Mouse (Mus musculus) embryonic facial prominence, embryonic 10.5 days (tissue): Measurements from ENCODE around the gene Shisa8. TPM values are rescaled to one million over a fixed set of nuclear protein-coding genes. Genes with fewer than 3 reads are reported as not detected.

ENCODE experiments used
- DNase-seq: peaks from one replicate; pipeline ENCODE4 v3.0.0-alpha.2; 2017; ENCODE audit warnings: low spot score
- H3K27ac ChIP-seq: fragments of 300-500 bp; sonication (generic); replicated peaks from 2 replicates; pipeline ENCODE4 v1.5.1; 2016; ENCODE audit warnings: mild to moderate bottlenecking
- H3K27me3 ChIP-seq: fragments of 300-500 bp; sonication (generic); replicated peaks from 2 replicates; pipeline ENCODE4 v1.6.1; 2016; ENCODE audit warnings: low read depth, mild to moderate bottlenecking; ENCODE audit not compliant: poor library complexity, severe bottlenecking
- H3K36me3 ChIP-seq: fragments of 300-500 bp; sonication (generic); replicated peaks from 2 replicates; pipeline ENCODE4 v1.6.1; 2016; ENCODE audit warnings: mild to moderate bottlenecking, moderate library complexity
- H3K4me1 ChIP-seq: fragments of 300-500 bp; sonication (generic); 2 replicates; pipeline ENCODE4 v1.6.1; 2016
- H3K4me3 ChIP-seq: fragments of 300-500 bp; sonication (generic); 2 replicates; pipeline ENCODE4 v1.5.1; 2016; ENCODE audit warnings: mild to moderate bottlenecking, moderate library complexity
- H3K9me3 ChIP-seq: fragments of 300-500 bp; sonication (generic); 2 replicates; pipeline ENCODE4 v1.6.1; 2016; ENCODE audit warnings: mild to moderate bottlenecking
- WGBS: fragments of 180-500 bp; shearing (Covaris S2); methylation state at CpG from one replicate; pipeline ENCODE4 v1.1.7; 2016; 5-methylcytosine and 5-hydroxymethylcytosine counted together
- polyA plus RNA-seq: library from polyadenylated mRNA; unstranded; fragments of >200 nt; fragmentation: Nextera tagmentation; extraction: Ambion mirVana; gene quantifications from 2 replicates; pipeline ENCODE4 v1.2.1, GENCODE M21; 2016

Gene Shisa8
- polyA plus RNA-seq, 1 experiment from 2014 or later: 0.35 TPM

DNA sequence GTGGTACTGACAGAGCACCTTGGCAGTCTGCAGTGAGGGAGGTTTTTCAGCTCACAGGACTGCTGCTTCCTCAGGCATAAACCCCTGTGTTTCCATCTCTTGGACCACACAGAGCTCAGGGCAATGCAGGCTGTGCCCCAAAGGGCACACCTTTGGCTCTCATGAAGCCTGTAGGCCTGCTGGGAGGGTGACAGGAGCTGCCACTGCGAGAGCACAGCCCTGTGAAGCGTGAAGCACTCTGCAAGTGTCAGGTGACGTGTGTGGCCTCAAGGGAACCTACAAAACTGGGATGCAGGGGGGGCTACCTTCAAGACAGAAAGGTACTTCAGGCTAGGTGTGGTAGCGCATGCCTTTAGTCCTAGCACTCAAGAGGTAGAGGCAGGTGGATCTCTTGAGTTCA, 20.0 kb upstream of the Shisa8 start:
- 74% methylated on average over 4 of the region's 4 CpGs for WGBS
- no peak overlapping the region for H3K4me3 ChIP-seq
- no peaks in the 10 kb centered on the region for H3K27me3 ChIP-seq
- H3K27ac ChIP-seq: no peak overlapping the region
- peaks cover 33% of the 10 kb centered on the region for H3K4me1 ChIP-seq
- H3K36me3 ChIP-seq: peaks cover 18% of the 10 kb centered on the region
- no peaks in the 10 kb centered on the region for H3K9me3 ChIP-seq
- no peak for DNase-seq

DNA sequence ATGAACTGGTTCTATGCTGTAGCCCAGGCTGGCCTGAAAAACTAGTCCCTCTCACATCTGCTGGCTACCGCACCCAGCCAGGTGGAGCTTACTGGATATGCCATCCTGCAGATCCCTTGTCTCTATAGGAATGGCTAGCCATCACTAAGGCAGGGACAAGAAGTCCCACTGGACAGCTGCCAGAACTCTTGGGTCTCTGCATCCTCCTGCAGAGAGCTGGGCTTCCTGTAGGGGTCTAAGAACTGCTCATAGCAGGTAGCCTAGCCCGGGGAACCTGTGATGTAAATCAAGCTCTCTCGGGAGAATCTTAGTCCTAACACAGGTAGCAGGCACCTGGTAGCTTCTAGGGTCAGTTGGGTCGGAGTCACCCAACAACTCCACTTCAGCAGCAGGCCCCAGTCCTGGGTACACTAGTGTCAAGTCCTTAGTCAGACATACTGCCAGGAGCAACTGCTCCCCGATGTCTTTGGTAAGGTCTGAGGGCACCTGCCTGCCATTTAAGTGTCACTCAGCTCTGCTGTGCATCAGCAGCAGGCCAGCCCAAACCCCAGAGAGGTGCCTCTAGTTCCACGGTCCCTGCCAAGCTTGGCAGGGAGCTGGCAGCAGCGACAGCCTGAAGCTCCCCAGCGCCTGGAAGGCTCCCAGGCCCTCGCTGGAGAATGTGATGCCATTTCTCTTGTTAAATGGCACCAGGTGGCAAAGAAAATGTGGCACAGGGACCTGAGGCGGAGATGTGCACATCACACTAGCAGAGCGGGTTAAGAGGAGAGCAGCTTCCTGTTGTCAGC, 19.2 kb upstream of the Shisa8 start:
- peaks cover 18% of the 10 kb centered on the region for H3K36me3 ChIP-seq
- H3K4me1 ChIP-seq: peaks cover 33% of the 10 kb centered on the region
- no peak overlapping the region for H3K4me3 ChIP-seq
- no peaks in the 10 kb centered on the region for H3K27me3 ChIP-seq
- 68% methylated on average over 11 of the region's 11 CpGs for WGBS
- no peak for DNase-seq
- no peak overlapping the region for H3K27ac ChIP-seq
- H3K9me3 ChIP-seq: no peaks in the 10 kb centered on the region

DNA sequence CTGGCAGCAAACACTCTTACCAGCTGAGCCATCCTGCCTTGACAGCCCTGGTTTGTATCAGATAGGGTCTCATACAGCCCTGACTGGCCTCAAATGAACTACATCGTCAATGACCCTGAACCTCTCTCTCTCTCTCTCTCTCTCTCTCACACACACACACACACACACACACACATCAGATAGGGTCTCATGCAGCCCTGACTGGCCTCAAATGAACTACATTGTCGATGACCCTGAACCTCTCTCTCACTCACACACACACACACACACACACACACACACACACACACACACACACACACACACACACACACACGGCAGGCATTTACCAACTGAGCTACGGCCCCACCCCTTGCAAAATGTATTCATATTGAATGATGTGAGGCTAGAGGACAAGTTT, 18.5 kb upstream of the Shisa8 start:
- WGBS: 77% methylated on average over 4 of the region's 4 CpGs
- H3K27ac ChIP-seq: no peak overlapping the region
- no peaks in the 10 kb centered on the region for H3K9me3 ChIP-seq

DNA sequence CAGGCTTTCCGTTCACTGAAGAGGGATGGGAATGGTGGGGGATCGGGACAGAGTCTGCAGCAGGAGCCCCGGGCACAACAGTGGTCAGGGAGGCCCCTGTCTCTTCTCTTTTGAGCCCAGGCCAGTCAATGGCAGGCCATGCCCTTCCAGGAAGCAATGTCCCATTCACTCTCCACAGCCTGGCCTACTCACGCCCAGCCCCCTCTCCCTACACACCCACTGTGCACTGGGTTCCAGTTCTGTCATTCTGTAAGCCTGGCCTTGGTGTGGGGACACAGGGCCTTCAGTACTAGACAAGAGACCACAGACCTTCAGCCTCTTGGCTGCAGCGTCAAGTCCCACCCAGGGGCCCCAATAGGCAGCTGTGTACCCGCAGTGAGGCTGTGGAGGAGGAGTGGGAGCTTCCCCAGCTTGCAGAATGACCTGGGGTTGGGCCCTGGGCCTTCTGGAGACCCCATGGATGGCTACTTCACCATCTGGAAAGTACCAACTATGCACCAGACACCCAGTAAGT, 17.5 kb upstream of the Shisa8 start:
- WGBS: 62% methylated on average over 6 of the region's 6 CpGs

More for the DNA sequence above, 18.5 kb upstream of the Shisa8 start:
- Histone ChIP-seq H3K4me1 (peaks cover 30% of the 10 kb centered on the region), H3K27me3 (peaks cover 6% of the 10 kb centered on the region), H3K36me3 (peaks cover 18% of the 10 kb centered on the region), H3K4me3 (no peak overlapping the region)
- no peak for DNase-seq

DNA sequence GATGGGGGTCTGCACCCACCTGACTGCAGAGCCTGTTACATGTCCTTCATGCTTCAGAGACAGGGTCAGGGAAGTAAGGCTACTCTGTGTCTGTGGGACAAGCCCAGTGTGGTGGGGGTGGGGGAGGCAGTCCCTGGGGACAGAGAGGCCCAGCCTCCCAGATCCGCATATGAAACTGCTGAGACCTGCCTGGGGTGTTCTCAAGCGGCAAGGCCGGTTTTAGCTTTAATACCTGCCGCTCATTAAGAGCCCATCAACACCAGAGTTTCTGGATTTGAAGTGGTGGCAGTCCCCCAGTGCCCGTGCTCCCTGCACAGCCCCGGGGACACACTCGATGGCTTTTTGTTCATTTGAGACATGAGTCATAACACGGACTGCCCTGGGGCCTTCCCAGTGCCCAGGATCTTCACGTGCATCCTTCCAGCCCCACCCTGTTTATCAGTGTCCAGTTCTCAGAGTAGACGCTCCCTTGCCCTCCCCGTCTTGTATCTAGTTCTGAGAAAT, 17.0 kb upstream of the Shisa8 start:
- Histone ChIP-seq H3K4me1 (peaks cover 32% of the 10 kb centered on the region), H3K9me3 (no peaks in the 10 kb centered on the region), H3K27me3 (peaks cover 21% of the 10 kb centered on the region), H3K36me3 (peaks cover 14% of the 10 kb centered on the region), H3K4me3 (no peak overlapping the region), H3K27ac (peak overlapping the region; percentile 8)
- DNase-seq: peak; percentile 30
- WGBS: 43% methylated on average over 11 of the region's 11 CpGs

More for the DNA sequence above, 17.5 kb upstream of the Shisa8 start:
- Histone ChIP-seq H3K9me3 (no peaks in the 10 kb centered on the region), H3K36me3 (peaks cover 18% of the 10 kb centered on the region), H3K4me3 (no peak overlapping the region), H3K4me1 (peaks cover 29% of the 10 kb centered on the region), H3K27ac (peak overlapping the region; percentile 8), H3K27me3 (peaks cover 16% of the 10 kb centered on the region)
- DNase-seq: no peak

DNA sequence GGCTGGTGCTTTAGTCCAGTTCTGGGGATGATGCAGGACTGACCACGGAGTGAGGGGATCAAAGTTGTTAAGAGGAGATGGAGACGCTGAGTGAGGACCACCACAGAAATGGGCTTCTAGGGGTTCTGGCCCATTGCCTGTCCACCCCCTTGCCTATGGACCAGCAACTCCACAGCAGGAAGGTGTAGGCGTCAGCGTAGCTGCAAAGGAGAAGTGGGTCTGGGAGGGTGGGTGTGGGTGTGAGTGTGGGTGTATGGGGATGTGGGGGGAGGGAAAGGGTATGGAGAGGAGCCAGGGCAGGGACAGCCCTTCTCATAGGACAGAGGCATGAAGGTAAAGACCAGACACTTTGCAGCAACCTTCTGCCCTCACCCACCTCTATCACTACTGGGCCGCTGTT, 13.2 kb upstream of the Shisa8 start:
- no peak for DNase-seq
- WGBS: 87% methylated on average over 5 of the region's 5 CpGs
- no peaks in the 10 kb centered on the region for H3K9me3 ChIP-seq
- H3K4me3 ChIP-seq: no peak overlapping the region
- H3K27ac ChIP-seq: no peak overlapping the region
- peaks cover 47% of the 10 kb centered on the region for H3K4me1 ChIP-seq
- peaks cover 57% of the 10 kb centered on the region for H3K27me3 ChIP-seq
- H3K36me3 ChIP-seq: no peaks in the 10 kb centered on the region

DNA sequence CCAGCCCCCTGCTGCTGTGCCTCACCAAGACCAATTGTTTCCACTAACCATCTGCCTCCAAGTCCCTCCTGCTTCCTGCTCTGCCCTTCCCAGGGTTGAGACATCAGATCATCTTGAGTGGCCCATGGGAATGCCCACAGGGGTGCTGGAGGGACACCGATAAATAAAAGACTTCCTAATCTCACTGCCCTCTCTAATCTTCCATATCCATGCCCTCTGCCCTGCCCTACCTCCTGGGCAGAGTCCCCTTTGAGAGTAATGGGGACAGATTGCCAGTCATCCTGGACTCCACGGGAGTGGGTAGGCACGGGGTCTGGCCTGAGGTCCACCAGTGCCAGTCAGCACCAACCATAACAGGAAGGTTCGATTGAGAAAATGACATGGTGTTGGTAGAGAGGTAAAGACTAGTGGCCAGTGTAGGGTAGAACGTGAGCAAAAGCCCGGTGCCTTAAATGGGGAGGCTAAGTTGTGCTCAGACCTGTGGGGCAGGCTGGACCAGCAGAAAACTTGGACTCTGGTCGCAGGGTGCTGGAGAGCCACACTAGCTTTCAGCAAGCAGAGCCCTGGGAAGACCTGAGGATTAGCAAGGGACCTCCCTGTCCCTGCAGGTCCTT, 12.1 kb upstream of the Shisa8 start:
- no peaks in the 10 kb centered on the region for H3K36me3 ChIP-seq
- 0 out of 2 replicates have a peak overlapping the region, but pooled peaks have one; percentile 24 for H3K27ac ChIP-seq
- peak overlapping the region; percentile 54 for H3K4me3 ChIP-seq
- H3K27me3 ChIP-seq: peaks cover 64% of the 10 kb centered on the region
- no peaks in the 10 kb centered on the region for H3K9me3 ChIP-seq
- peaks cover 43% of the 10 kb centered on the region for H3K4me1 ChIP-seq
- 30% methylated on average over 7 of the region's 7 CpGs for WGBS
- no peak for DNase-seq

DNA sequence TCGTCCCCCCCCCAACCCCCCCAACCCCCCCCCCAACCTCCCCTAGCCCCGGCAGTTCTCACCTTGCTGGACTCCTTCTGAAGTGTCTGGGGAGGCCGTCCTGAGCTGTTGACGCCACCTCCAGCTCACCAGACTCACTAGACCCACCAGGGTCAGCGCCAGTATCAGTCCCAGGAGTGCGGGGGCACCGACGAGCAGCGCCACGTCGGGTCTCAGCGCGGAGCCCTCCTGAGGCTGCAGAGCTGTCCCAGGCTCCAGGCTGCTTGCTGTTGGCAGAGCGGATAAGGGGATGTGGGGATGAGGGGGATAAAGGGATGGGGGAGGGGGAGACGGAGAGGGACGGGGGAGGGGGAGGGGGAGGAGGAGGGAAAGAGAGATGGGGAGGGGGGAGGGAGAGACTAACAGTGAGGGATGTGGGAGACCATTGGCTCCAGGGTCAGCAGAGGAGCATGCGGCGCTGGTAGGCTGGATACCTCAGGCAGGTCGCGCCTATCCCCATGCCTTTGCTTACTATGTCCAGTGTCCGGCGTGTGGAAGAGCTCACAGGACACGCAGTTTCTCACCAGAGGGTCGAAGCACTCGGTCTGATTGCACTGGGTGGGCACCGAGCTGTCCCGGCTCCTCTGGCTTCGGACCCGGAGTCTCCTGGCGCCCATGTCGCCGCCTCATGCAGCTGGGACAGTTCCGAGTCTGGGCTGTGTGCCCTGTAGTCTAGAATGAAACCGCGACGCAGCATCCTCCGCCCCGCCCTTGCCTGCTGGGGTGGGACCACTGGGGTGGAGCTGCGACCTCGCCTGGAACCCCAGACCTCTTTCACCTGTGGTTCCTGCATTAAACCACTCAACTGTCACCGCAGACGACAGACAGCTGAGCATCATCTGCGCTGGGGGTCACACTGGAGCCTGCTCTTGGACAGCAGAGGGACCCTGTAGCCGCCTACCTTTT, 11.3 kb upstream of the Shisa8 start, which contains the start of gene Tnfrsf13c:
Tnfrsf13c (minus strand) TSS at position 713 of the 945 bp plus-strand sequence.
- Histone ChIP-seq H3K4me1 (peaks cover 39% of the 10 kb centered on the region), H3K9me3 (no peaks in the 10 kb centered on the region), H3K27me3 (peaks cover 67% of the 10 kb centered on the region), H3K36me3 (no peaks in the 10 kb centered on the region), H3K27ac (peak within 1 kb of the TSS; percentile 25; the same call in 1 of the 2 replicates), H3K4me3 (peak within 1 kb of the TSS; percentile 54)
- DNase-seq: peak; percentile 43
- 1% methylated on average over 44 of the region's 44 CpGs for WGBS

DNA sequence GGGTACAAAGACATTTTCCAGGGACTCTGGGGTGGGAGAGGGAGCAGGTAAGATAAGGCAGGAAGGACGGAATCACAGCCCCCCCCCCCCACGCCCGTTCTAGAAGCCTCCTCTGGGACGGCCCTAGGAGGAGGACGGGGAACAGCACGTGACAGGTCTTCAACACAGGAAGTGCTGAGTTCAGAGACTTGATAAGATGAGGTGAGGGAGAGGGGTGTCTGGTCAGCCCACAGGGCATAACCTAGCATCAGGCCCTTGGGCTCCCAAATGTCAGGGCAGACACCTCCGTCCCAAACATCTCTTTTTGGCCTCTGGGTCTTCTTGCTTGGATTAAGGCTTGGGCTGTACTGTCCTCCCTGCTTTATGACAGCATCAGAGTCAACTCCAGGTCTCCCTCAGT, 10.6 kb upstream of the Shisa8 start:
- peak overlapping the region; percentile 54 for H3K4me3 ChIP-seq
- H3K27me3 ChIP-seq: peaks cover 74% of the 10 kb centered on the region

DNA sequence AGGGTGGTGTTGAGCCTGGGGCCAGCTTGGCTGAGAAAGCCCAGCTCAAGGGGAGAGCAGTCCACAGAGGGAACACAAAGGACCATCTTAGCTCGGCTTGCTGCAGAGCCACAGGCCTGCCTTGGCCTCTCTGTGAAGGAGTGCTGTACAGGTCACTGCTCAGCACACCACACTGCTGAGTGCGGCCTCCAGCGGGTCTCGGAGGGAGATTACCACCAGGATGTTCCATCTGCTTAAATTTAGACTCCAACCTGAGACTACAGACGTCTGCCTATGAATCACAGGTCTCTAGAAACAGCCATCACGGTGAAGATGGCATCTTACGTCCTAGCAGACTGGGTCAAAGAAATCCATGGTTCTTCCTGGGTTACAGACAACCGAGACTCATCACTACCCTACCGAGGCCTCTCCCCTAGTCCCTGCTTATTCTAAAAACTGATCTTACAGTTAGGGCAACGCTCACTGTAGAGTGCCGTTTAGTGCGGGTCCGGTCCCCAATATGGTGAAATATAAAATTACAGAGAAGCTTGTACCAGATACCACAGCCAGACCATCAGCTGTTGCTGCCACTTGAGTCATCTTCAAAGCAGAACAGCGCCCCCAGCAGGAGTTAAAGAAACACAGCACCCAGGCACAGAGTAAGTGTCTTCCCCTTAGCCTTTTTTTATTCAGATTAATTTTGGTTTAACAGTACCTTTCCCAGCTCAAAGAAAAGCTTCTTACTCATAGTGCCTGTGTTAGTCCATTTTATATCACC, 8.7 kb upstream of the Shisa8 start:
- H3K4me1 ChIP-seq: peaks cover 57% of the 10 kb centered on the region
- H3K27ac ChIP-seq: no peak overlapping the region
- peak; percentile 11 for DNase-seq
- peaks cover 87% of the 10 kb centered on the region for H3K27me3 ChIP-seq
- 51% methylated on average over 14 of the region's 14 CpGs for WGBS
- H3K36me3 ChIP-seq: no peaks in the 10 kb centered on the region
- no peaks in the 10 kb centered on the region for H3K9me3 ChIP-seq
- no peak overlapping the region for H3K4me3 ChIP-seq

More for the DNA sequence above, 10.6 kb upstream of the Shisa8 start:
- Histone ChIP-seq H3K36me3 (no peaks in the 10 kb centered on the region), H3K4me1 (peaks cover 42% of the 10 kb centered on the region), H3K27ac (no peak overlapping the region), H3K9me3 (no peaks in the 10 kb centered on the region)
- DNase-seq: no peak
- WGBS: 45% methylated on average over 7 of the region's 7 CpGs

DNA sequence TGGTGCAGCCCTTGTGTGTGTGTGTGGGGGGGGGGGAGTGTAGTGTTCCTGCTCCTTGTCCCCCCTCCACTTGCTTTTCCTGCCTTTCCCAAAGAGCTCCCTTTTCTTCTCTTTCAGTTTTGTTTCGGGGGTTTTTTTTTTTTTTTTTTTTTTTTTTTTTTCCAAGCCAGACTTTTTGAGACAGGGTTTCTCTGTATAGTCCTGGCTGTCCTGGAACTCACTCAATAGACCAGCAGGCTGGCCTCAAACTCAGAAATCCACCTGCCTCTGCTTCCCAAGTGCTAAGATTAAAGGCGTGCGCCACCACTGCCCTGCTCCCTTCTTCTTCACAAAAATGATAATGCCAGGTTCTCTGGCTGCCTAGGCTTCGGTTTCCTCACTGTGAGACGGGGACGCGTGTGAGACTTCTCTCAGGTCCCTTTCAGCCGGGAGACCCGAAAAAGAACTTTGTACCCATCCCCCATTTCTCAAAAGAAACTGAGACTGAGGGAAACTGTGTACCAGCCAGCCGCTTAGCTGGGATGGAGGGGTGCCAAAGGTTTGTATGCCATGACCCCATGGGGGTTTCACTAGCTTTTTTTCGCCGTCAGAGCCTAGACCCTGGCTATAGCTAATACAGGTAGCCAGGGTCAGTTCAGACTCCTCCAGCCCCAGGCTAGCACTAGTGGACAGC, 7.5 kb upstream of the Shisa8 start:
- H3K9me3 ChIP-seq: no peaks in the 10 kb centered on the region
- no peak overlapping the region for H3K4me3 ChIP-seq
- 58% methylated on average over 12 of the region's 12 CpGs for WGBS
- H3K27ac ChIP-seq: no peak overlapping the region
- H3K27me3 ChIP-seq: peaks cover 87% of the 10 kb centered on the region
- DNase-seq: no peak
- no peaks in the 10 kb centered on the region for H3K36me3 ChIP-seq
- peaks cover 65% of the 10 kb centered on the region for H3K4me1 ChIP-seq
